Mouse (Mus musculus) liver, embryonic 16.5 days (tissue): ENCODE measurements around the gene Brdt. TPM values are rescaled to one million over a fixed set of nuclear protein-coding genes. Genes with fewer than 3 reads are reported as not detected.

Experiments used
- ATAC-seq: fragments of 200-750 bp; cut with Nextera tagmentation; 2 replicates; pipeline ENCODE4 v1.8.0; 2017; ENCODE audit warnings: low read depth, mild to moderate bottlenecking, moderate number of reproducible peaks, moderate library complexity
- H3K27ac ChIP-seq: fragments of 300-500 bp; sonication (generic); 2 replicates; pipeline ENCODE4 v1.5.1; 2014; ENCODE audit warnings: mild to moderate bottlenecking, low read length
- H3K27me3 ChIP-seq: fragments of 300-500 bp; sonication (generic); 2 replicates; pipeline ENCODE4 v1.6.1; 2014; ENCODE audit warnings: low read depth, low read length, mixed read lengths; ENCODE audit not compliant: control insufficient read depth, insufficient read depth
- H3K36me3 ChIP-seq: fragments of 300-500 bp; sonication (generic); 2 replicates; pipeline ENCODE4 v1.6.1; 2014; ENCODE audit warnings: mild to moderate bottlenecking; ENCODE audit not compliant: control insufficient read depth, insufficient read depth
- H3K4me1 ChIP-seq: fragments of 300-500 bp; sonication (generic); 2 replicates; pipeline ENCODE4 v1.6.1; 2014; ENCODE audit warnings: low read depth, low read length, mixed read lengths; ENCODE audit not compliant: control insufficient read depth
- H3K4me2 ChIP-seq: fragments of 300-500 bp; sonication (generic); 2 replicates; pipeline ENCODE4 v1.6.1; 2014; ENCODE audit warnings: low read depth, low read length, mixed read lengths
- H3K4me3 ChIP-seq: fragments of 300-500 bp; sonication (generic); 2 replicates; pipeline ENCODE4 v1.5.1; 2014; ENCODE audit warnings: low read depth, mild to moderate bottlenecking, low read length
- H3K9ac ChIP-seq: fragments of 300-500 bp; sonication (generic); 2 replicates; pipeline ENCODE4 v1.6.1; 2014; ENCODE audit warnings: low read depth, low read length
- H3K9me3 ChIP-seq: fragments of 300-500 bp; sonication (generic); replicated peaks from 2 replicates; pipeline ENCODE4 v1.6.1; 2016; ENCODE audit warnings: low read length; ENCODE audit not compliant: control insufficient read depth
- WGBS: fragments of 180-500 bp; shearing (Covaris S2); extraction: QIAGEN DNeasy Blood & Tissue Kit; methylation state at CpG from one replicate; pipeline ENCODE4 v1.1.7; 2014; ENCODE audit not compliant: insufficient replicate concordance; 5-methylcytosine and 5-hydroxymethylcytosine counted together
- polyA plus RNA-seq: library from polyadenylated mRNA; unstranded; fragments of >200 nt; fragmentation: Nextera tagmentation; extraction: Ambion mirVana; gene quantifications from 2 replicates; pipeline ENCODE4 v1.2.1, GENCODE M21; 2015

Gene Brdt
- polyA plus RNA-seq, 1 experiment from 2014 or later, result 0.22 TPM

- no peaks in the 10 kb centered on the region for H3K36me3 ChIP-seq
These were observed 90.7 kb downstream of the Brdt start for GRCm38 (mm10) chr5:107421676-107422075.

GRCm38 (mm10) chr5:107431249-107431648 is 100.3 kb downstream of the Brdt start, which contains the start of gene Lpcat2b:
TSS of gene Lpcat2b (plus strand) at chr5:107431549.
- 0 out of 2 replicates have a peak, but pooled peaks cover 2% of the 10 kb centered on the region for H3K4me1 ChIP-seq
- H3K27me3 ChIP-seq, result no peaks in the 10 kb centered on the region; the same call in 1 of the 2 replicates
- H3K9me3 ChIP-seq, result no peaks in the 10 kb centered on the region
- 48% methylated on average over 3 of the region's 3 CpGs for WGBS
- H3K27ac ChIP-seq, result no peak within 1 kb of the TSS
- no peak within 1 kb of the TSS for H3K4me3 ChIP-seq
- H3K36me3 ChIP-seq, result no peaks in the 10 kb centered on the region
- ATAC-seq, result no peak
- no peak within 1 kb of the TSS for H3K9ac ChIP-seq
- no peak within 1 kb of the TSS for H3K4me2 ChIP-seq

More at GRCm38 (mm10) chr5:107421676-107422075, 90.7 kb downstream of the Brdt start:
- 31% methylated on average over 1 of the region's 1 CpGs for WGBS
- H3K9me3 ChIP-seq, result no peaks in the 10 kb centered on the region
- no peak overlapping the region for H3K4me3 ChIP-seq
- no peak overlapping the region for H3K4me2 ChIP-seq
- H3K4me1 ChIP-seq, result no peaks in the 10 kb centered on the region
- ATAC-seq, result no peak
- no peaks in the 10 kb centered on the region for H3K27me3 ChIP-seq
- no peak overlapping the region for H3K9ac ChIP-seq
- H3K27ac ChIP-seq, result no peak overlapping the region

- Histone ChIP-seq H3K4me1 (peaks cover 20% of the 10 kb centered on the region), H3K4me2 (no peak overlapping the region), H3K27me3 (no peaks in the 10 kb centered on the region; the same call in 1 of the 2 replicates), H3K36me3 (no peaks in the 10 kb centered on the region), H3K9me3 (no peaks in the 10 kb centered on the region), H3K27ac (no peak overlapping the region), H3K4me3 (no peak overlapping the region), H3K9ac (no peak overlapping the region)
- WGBS, result 65% methylated on average over 5 of the region's 5 CpGs
- no peak for ATAC-seq
These were observed 103.0 kb downstream of the Brdt start for GRCm38 (mm10) chr5:107434001-107434400.

GRCm38 (mm10) chr5:107436185-107436584 is 105.2 kb downstream of the Brdt start:
- Histone ChIP-seq H3K4me3 (no peak overlapping the region), H3K4me2 (no peak overlapping the region), H3K9ac (no peak overlapping the region), H3K27me3 (no peaks in the 10 kb centered on the region; the same call in 1 of the 2 replicates), H3K36me3 (no peaks in the 10 kb centered on the region), H3K27ac (peak overlapping the region; percentile 0; the same call in 1 of the 2 replicates), H3K9me3 (no peaks in the 10 kb centered on the region), H3K4me1 (peaks cover 23% of the 10 kb centered on the region)
- 62% methylated on average over 6 of the region's 6 CpGs for WGBS
- ATAC-seq, result no peak

Other genes starting within 250 kb of the Brdt start
- gene Tgfbr3, start 41.5 kb upstream of the Brdt start, polyA plus RNA-seq, result 6.5 and 6.8 TPM in 2 replicates
- not detected in 2 replicates for gene Ephx4, start 71.6 kb downstream of the Brdt start, polyA plus RNA-seq
- not detected in 2 replicates for gene Lpcat2b, start 100.4 kb downstream of the Brdt start, polyA plus RNA-seq
- 0.99 and 1.1 TPM in 2 replicates for gene Btbd8, start 106.8 kb downstream of the Brdt start, polyA plus RNA-seq
- 0.04 TPM in 1 of 2 replicates, not detected in the other for gene Gm42669, start 176.5 kb downstream of the Brdt start, polyA plus RNA-seq
- 0.11 TPM in 1 of 2 replicates, not detected in the other for gene 1700028K03Rik, start 203.6 kb downstream of the Brdt start, polyA plus RNA-seq